Mouse (Mus musculus) kidney, embryonic 15.5 days (tissue): ENCODE results near the gene Lrrn1. TPM values are rescaled to one million over a fixed set of nuclear protein-coding genes. Genes with fewer than 3 reads are reported as not detected.
A peak's percentile ranks its signal among the peaks of the same experiment; 100 is the strongest.

Experiments
- ATAC-seq: fragments of 200-750 bp; cut with Nextera tagmentation; replicated peaks from 2 replicates; pipeline ENCODE4 v1.8.0; 2017; ENCODE audit warnings: moderate TSS enrichment; ENCODE audit not compliant: low FRiP score
- H3K27ac ChIP-seq: fragments of 300-500 bp; sonication (generic); 2 replicates; pipeline ENCODE4 v1.5.1; 2015; ENCODE audit warnings: mild to moderate bottlenecking, inconsistent platforms
- H3K27me3 ChIP-seq: fragments of 300-500 bp; sonication (generic); 2 replicates; pipeline ENCODE4 v1.6.1; 2015; ENCODE audit warnings: inconsistent platforms
- H3K36me3 ChIP-seq: fragments of 300-500 bp; sonication (generic); 2 replicates; pipeline ENCODE4 v1.6.1; 2015; ENCODE audit warnings: inconsistent platforms
- H3K4me1 ChIP-seq: fragments of 300-500 bp; sonication (generic); 2 replicates; pipeline ENCODE4 v1.6.1; 2015; ENCODE audit warnings: inconsistent platforms
- H3K4me2 ChIP-seq: fragments of 300-500 bp; sonication (generic); 2 replicates; pipeline ENCODE4 v1.6.1; 2015; ENCODE audit warnings: moderate library complexity, mild to moderate bottlenecking, inconsistent platforms
- H3K4me3 ChIP-seq: fragments of 300-500 bp; sonication (generic); replicated peaks from 2 replicates; pipeline ENCODE4 v1.5.1; 2015; ENCODE audit warnings: mild to moderate bottlenecking, inconsistent platforms
- H3K9ac ChIP-seq: fragments of 300-500 bp; sonication (generic); 2 replicates; pipeline ENCODE4 v1.6.1; 2015; ENCODE audit warnings: mild to moderate bottlenecking, inconsistent platforms
- H3K9me3 ChIP-seq: fragments of 300-500 bp; sonication (generic); replicated peaks from 2 replicates; pipeline ENCODE4 v1.6.1; 2016; ENCODE audit warnings: inconsistent platforms
- WGBS: fragments of 180-500 bp; shearing (Covaris S2); methylation state at CpG from one replicate; pipeline ENCODE4 v1.1.7; 2015; ENCODE audit warnings: mixed read lengths; 5-methylcytosine and 5-hydroxymethylcytosine counted together
- polyA plus RNA-seq: library from polyadenylated mRNA; unstranded; fragments of >200 nt; fragmentation: Nextera tagmentation; extraction: Ambion mirVana; gene quantifications from 2 replicates; pipeline ENCODE4 v1.2.1, GENCODE M21; 2015

Gene Lrrn1
- polyA plus RNA-seq, result 10.5 and 11.5 TPM in 2 replicates

DNA sequence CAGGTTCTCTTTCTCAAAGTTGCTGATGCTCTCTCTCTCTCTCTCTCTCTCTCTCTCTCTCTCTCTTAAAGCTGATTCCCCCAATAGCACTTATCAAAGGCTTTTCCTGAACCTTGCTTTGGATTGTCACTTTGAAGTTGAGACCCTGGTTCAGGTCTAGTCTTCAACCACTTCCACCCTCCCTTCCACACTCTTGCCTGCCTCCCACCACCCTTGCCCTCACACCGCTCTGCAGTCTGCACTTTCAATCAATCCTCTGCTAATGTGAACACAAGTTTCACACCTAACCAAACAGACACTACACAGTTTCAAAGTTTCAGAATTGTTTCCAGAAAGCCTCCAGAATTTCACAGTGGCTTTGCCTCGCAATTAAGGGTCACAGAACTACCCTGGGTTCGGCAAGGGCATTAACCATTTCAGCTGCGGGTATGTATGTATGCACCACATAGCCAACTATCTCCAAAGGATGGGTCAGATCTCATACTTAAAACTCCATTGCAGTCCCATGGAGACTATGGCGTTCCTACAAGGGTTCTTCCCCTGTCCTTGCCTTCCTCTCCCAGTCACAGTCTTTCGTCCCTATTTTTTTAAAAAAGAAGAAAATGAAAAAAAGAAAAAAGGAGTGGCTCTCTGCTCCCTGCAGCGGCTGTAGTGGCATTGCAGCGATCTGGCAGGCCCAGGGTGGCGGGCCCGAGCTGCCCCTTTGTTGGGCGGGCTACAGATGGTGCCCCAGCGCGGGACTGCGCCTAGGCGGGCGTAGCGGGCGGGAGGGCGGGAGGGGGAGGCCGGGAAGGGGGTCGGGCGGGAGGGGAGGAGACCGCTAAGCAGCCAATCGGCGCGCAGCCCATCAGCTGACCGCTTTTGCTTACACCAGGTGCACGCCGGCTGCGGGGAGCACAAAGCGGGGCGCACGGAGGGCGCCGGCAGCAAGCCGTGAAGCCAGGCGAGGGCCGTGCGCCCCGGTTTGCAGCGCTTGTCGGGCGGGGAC lies at the start of gene Lrrn1:
Gene Lrrn1, plus strand, starts transcription at position 892 of the 988 bp plus-strand sequence.
- 4% methylated on average over 41 of the region's 43 CpGs for WGBS
- ATAC-seq, result peak; percentile 96
- peak within 1 kb of the TSS; percentile 66 for H3K4me3 ChIP-seq
- peaks cover 26% of the 10 kb centered on the region for H3K4me1 ChIP-seq
- peak within 1 kb of the TSS; percentile 99 for H3K4me2 ChIP-seq
- H3K9me3 ChIP-seq, result no peaks in the 10 kb centered on the region
- H3K27ac ChIP-seq, result no peak within 1 kb of the TSS
- H3K36me3 ChIP-seq, result no peaks in the 10 kb centered on the region
- peaks cover 28% of the 10 kb centered on the region for H3K27me3 ChIP-seq
- H3K9ac ChIP-seq, result peak within 1 kb of the TSS; percentile 43

DNA sequence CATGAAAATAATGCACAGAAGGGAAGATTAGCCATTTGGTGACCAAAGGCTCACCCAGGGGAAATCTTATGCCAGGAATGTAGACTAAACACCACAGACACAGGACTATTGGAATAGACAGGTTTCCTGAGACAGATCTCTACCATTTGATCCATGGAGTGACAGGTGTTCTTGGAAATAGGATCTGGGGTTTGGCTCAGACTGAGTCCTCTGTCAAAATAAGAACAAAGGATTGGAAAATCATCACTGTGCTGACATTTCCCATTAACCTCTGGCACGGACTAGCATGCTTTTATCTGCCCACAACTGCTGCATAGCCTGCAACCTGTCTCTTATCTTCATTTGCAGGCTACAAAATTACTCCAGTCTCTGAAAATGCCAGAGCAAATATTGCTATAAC lies 35.1 kb upstream of the Lrrn1 start:
- Histone ChIP-seq H3K4me3 (no peak overlapping the region), H3K27me3 (no peaks in the 10 kb centered on the region), H3K36me3 (no peaks in the 10 kb centered on the region), H3K27ac (no peak overlapping the region), H3K4me2 (no peak overlapping the region), H3K4me1 (no peaks in the 10 kb centered on the region), H3K9ac (no peak overlapping the region), H3K9me3 (no peaks in the 10 kb centered on the region)
- 38% methylated on average over 1 of the region's 1 CpGs for WGBS
- no peak for ATAC-seq

DNA sequence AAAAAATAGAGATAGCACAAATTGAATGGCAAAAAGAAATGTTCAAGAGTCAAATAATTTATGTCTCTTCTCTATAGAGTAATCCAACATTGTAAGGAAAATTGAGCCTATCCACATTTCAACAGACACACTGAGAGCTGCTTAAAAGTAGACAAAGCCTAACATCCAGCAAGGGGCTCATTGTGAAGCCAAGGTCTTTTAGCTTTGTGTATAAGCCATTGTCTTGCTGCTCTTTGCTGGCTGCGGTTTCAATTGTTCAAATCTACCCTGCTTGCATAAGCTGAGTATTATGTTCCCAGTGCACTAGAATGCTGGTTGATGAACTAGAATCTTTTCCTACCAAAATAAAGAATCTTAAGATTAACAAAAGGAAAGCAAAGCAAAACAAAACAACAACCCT lies 33.7 kb upstream of the Lrrn1 start:
- H3K4me1 ChIP-seq, result no peaks in the 10 kb centered on the region
- H3K4me3 ChIP-seq, result no peak overlapping the region
- no peak for ATAC-seq
- no peak overlapping the region for H3K27ac ChIP-seq
- no peaks in the 10 kb centered on the region for H3K27me3 ChIP-seq
- H3K9me3 ChIP-seq, result no peaks in the 10 kb centered on the region
- H3K4me2 ChIP-seq, result no peak overlapping the region
- WGBS, result 81% methylated on average over 1 of the region's 1 CpGs
- H3K36me3 ChIP-seq, result no peaks in the 10 kb centered on the region
- H3K9ac ChIP-seq, result no peak overlapping the region

DNA sequence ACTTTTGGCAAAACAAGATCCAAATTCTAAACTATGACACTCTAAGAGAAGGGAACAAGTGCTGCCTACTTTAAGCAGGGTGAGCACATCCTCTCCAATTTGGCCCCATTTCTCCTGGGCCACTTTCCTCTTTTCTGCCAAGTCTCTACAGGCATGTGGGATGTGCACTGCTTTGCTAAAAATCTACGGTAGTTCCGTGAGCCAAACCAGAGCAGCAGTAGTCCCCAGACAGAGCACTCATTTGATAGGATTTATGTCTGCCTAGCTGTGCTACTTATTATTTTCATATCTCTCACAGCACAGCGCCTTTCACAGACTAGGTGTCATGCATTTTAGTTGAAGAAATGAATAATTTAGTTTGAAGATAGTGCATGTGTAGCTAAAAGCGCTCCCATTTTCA lies 15.9 kb upstream of the Lrrn1 start:
- Histone ChIP-seq H3K27ac (no peak overlapping the region), H3K4me1 (no peaks in the 10 kb centered on the region), H3K9ac (no peak overlapping the region), H3K27me3 (no peaks in the 10 kb centered on the region), H3K4me3 (no peak overlapping the region), H3K9me3 (no peaks in the 10 kb centered on the region), H3K36me3 (no peaks in the 10 kb centered on the region), H3K4me2 (no peak overlapping the region)
- ATAC-seq, result no peak
- WGBS, result 85% methylated on average over 4 of the region's 4 CpGs

DNA sequence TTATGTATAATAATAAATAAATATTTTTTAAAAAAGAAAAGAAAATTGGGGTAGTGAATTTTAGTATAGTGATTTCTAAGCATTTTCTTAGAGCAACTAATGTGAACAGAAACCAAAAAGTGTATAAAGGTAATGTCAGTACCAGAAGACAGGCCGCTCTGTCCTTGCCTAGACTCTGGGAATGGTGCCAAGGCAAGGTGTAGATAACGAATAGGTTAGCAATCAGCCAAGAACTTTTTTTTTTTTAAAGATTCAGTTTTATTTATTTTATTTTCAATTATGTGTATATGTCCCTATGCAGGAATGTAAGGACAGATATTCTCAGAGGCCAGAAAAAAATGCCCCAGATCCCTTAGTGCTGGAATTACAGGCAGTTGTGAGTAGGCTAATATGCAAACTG lies 5.6 kb upstream of the Lrrn1 start:
- no peaks in the 10 kb centered on the region for H3K9me3 ChIP-seq
- H3K4me1 ChIP-seq, result no peaks in the 10 kb centered on the region
- no peaks in the 10 kb centered on the region for H3K27me3 ChIP-seq
- no peak overlapping the region for H3K4me3 ChIP-seq
- WGBS, result 71% methylated on average over 2 of the region's 2 CpGs
- no peak overlapping the region for H3K4me2 ChIP-seq
- H3K9ac ChIP-seq, result no peak overlapping the region
- ATAC-seq, result no peak
- no peak overlapping the region for H3K27ac ChIP-seq
- no peaks in the 10 kb centered on the region for H3K36me3 ChIP-seq

DNA sequence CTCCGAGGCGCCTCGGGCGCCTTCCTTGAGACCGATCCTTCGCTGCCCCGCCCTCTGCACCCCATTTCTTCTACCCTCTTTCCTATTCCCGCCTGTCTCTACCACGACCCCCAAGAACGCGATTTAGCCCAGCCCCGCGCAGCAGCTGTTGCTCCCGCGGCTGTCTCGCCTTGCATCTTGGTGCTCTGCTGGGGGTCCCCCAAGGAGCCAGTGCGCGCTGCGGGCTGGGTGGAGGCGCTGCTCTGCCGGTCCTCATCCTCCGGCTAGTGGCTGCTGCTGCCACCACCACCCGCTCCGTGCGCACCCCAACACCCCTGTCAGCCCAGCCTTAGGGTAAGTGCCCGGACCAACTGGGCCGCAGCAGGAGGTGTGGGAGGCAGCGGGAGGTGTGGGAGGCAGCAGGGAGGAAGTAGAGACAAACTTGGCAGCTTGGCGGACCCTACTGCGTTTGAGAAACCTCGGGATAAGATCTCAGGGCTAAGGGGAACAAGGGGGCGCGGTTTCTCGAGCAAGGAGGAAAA lies 403 bp downstream of the Lrrn1 start:
- Histone ChIP-seq H3K27ac (no peak overlapping the region), H3K4me3 (peak overlapping the region; percentile 66), H3K9me3 (no peaks in the 10 kb centered on the region), H3K4me1 (peaks cover 26% of the 10 kb centered on the region), H3K4me2 (peak overlapping the region; percentile 99), H3K36me3 (no peaks in the 10 kb centered on the region), H3K27me3 (peaks cover 28% of the 10 kb centered on the region), H3K9ac (peak overlapping the region; percentile 43)
- WGBS, result under 1% methylated on average over 33 of the region's 34 CpGs
- peak; percentile 81 for ATAC-seq

DNA sequence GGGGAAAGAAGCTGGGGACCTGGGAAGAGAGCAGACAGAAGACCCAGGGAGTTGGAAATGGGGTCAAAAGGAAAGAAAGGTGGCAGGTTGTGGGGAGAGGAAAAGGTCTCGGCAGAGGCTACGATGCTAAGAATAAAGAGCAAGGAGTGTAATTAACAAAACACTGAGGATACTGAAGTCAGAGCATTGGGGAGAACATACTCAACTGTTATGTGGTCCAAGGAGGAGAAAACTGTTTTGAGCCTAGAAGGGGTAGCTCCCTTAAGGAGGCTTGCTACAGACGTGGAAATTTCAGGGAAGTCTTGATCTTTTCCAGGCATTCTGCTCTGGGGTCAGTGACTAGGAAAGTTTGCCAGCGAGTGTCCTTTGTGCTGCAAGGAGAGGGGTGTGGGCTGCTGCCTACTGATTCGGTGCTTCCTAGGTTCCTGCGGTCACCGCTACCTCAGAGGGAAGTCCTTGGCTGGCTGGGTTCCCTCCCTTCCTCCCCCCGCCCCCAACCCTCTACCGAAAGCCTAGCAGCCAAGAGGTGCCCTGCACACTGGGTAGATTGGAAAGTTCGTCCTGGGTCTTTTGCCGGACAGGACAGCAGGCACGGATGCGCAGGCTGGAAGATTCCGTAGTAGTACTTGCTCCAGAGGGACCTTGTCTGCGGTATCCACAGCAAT lies 1.2 kb downstream of the Lrrn1 start:
- Histone ChIP-seq H3K9ac (peak overlapping the region; percentile 43), H3K27me3 (peaks cover 28% of the 10 kb centered on the region)
- 2% methylated on average over 15 of the region's 15 CpGs for WGBS

DNA sequence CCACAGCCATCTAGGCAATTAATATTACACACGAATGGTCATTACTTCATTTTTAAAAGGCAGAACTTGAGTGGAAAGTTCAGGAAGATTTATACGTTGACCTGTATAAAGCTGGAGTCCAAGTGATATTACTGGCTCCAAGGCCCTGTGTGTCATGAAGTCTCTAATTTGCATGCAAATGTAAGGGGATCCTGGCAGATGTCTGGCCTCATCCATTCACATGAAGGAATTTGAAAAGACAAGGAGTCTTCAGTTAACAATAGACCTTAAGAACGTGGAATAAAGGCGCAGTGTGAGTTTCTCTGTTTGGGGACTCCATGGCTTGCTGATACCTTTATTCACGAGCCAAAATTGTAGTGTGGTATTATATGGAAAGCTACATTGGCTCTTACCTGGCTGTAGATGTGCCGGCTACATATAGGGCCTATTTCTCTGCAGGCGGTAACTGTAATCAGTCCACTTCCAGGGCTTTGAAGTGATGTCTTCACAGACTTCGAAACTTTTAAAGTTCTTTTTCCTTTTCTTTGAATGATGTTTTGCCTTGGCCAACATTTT lies 2.0 kb downstream of the Lrrn1 start:
- Histone ChIP-seq H3K9ac (no peak overlapping the region), H3K4me1 (peaks cover 26% of the 10 kb centered on the region), H3K27ac (no peak overlapping the region), H3K36me3 (no peaks in the 10 kb centered on the region), H3K27me3 (peaks cover 28% of the 10 kb centered on the region), H3K4me3 (peak overlapping the region; percentile 66), H3K9me3 (no peaks in the 10 kb centered on the region), H3K4me2 (peak overlapping the region; percentile 99)
- WGBS, result 51% methylated on average over 8 of the region's 8 CpGs
- ATAC-seq, result no peak

More for the DNA sequence above, 1.2 kb downstream of the Lrrn1 start:
- Histone ChIP-seq H3K4me3 (peak overlapping the region; percentile 66), H3K36me3 (no peaks in the 10 kb centered on the region), H3K9me3 (no peaks in the 10 kb centered on the region), H3K4me1 (peaks cover 26% of the 10 kb centered on the region), H3K4me2 (peak overlapping the region; percentile 99), H3K27ac (no peak overlapping the region)
- peak; percentile 31 for ATAC-seq

DNA sequence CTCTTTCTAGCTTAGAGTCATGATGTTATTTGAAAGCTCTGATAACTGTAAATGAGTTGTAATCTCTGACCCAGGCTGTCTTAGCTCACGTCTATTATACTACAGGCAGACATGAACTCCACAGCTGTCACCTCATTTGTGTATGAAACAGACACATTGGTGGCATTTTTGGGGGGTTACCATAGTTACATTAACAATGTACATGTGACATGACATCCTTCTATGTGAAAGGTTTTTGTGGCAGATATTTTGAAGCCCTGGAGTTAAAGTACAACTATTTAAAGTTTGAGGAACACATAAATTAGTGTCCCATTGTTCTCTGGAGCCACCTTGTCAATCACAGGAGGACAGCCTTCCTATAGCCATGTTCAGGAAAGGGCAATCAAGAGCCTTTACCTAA lies 5.0 kb downstream of the Lrrn1 start:
- no peak overlapping the region for H3K4me2 ChIP-seq
- no peak for ATAC-seq
- no peak overlapping the region for H3K4me3 ChIP-seq
- no peak overlapping the region for H3K9ac ChIP-seq
- H3K27ac ChIP-seq, result no peak overlapping the region
- H3K27me3 ChIP-seq, result peaks cover 28% of the 10 kb centered on the region
- no peaks in the 10 kb centered on the region for H3K9me3 ChIP-seq
- peaks cover 23% of the 10 kb centered on the region for H3K4me1 ChIP-seq
- no peaks in the 10 kb centered on the region for H3K36me3 ChIP-seq
- 49% methylated on average over 1 of the region's 1 CpGs for WGBS

DNA sequence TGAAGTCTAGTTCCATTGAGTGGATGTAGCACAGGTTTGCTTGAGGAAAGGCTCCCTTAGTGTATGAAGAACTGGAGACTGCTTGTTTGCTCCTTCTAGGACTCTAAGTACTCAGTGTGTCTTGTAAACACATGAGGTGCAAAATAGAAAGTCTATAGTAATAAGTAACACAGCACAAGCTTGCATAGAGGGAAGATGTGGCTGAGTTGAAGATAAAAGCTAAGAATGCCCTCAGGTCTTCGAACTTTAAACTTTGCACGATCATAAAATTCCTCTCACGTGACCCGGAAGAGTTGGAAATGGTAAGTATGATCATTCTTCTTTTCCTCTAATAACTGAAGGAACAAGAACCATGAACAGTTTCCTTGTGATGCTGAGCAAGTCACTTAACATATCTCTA lies 7.1 kb downstream of the Lrrn1 start:
- Histone ChIP-seq H3K4me2 (no peak overlapping the region), H3K9ac (no peak overlapping the region), H3K27me3 (peaks cover 11% of the 10 kb centered on the region), H3K4me1 (peaks cover 3% of the 10 kb centered on the region; the same call in 1 of the 2 replicates), H3K9me3 (no peaks in the 10 kb centered on the region), H3K4me3 (no peak overlapping the region), H3K27ac (no peak overlapping the region), H3K36me3 (no peaks in the 10 kb centered on the region)
- WGBS, result 91% methylated on average over 4 of the region's 4 CpGs
- ATAC-seq, result no peak

DNA sequence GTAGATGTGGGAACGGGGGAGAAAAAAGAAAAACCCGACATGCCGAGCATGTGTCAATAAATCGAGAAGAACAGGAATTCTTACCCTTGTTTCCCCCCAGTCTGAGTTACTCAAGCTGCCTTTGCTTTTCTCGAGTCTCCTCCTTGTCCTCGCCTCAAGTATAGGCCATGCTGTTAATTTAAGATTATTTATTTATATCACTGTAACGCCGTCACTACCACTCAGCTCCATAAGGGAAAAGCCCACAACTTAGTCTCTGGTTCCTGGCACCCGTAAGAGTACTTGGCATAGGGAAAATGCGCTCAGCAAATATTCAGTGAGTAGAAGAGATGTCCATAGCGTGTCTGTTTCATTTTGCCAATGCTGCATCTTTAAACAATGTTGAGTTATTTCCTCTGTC lies 11.7 kb downstream of the Lrrn1 start:
- Histone ChIP-seq H3K9me3 (no peaks in the 10 kb centered on the region), H3K4me3 (no peak overlapping the region), H3K4me1 (no peaks in the 10 kb centered on the region), H3K27me3 (no peaks in the 10 kb centered on the region), H3K36me3 (no peaks in the 10 kb centered on the region), H3K4me2 (no peak overlapping the region), H3K9ac (no peak overlapping the region), H3K27ac (no peak overlapping the region)
- WGBS, result 86% methylated on average over 11 of the region's 11 CpGs
- no peak for ATAC-seq

DNA sequence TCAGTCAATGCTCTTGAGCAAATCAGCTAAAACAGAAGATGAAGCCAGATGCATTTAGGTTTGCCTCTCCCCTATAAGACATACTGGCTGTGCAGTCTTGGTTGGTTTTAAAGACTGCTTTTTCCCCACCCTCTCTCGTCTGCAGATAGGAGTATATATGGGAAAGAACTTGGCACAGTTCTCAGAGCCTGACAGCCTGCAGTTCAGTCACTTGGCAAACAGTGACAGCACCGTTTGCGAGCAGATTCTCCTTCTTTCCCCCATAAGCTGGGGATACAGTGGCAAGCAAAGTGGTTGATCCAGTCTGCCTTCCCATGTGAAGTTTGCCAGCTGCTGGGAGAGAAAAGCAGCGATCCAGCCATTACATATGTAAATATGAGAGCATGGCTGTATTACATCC lies 12.3 kb downstream of the Lrrn1 start:
- no peak overlapping the region for H3K4me2 ChIP-seq
- WGBS, result 71% methylated on average over 4 of the region's 4 CpGs
- no peaks in the 10 kb centered on the region for H3K36me3 ChIP-seq
- no peaks in the 10 kb centered on the region for H3K4me1 ChIP-seq
- H3K27ac ChIP-seq, result no peak overlapping the region
- no peaks in the 10 kb centered on the region for H3K9me3 ChIP-seq
- no peak overlapping the region for H3K9ac ChIP-seq
- ATAC-seq, result no peak
- no peak overlapping the region for H3K4me3 ChIP-seq
- H3K27me3 ChIP-seq, result no peaks in the 10 kb centered on the region
